In genomic region chr5:24686671-24687420, GRCm38 (mm10) we compare ENCODE assay signal across 7 mouse cellular contexts. TPM values are rescaled to one million over a fixed set of nuclear protein-coding genes. Genes with fewer than 3 reads are reported as not detected.
DNase-seq lines count a peak whose midpoint lies in the region; ATAC-seq and TF ChIP-seq lines count a peak whose summit lies in the region.
"Not testable (repeated sequence)": the region's sequence is repeated elsewhere in the genome, so short reads cannot be mapped to it uniquely, and the experiment has no call there.

No protein-coding gene starts in this region.

- H3K36me3 ChIP-seq in G1E (replicated peaks), result peaks cover 34% of the 10 kb centered on the region
- peaks cover 22% of the 10 kb centered on the region for H3K36me3 ChIP-seq in embryonic facial prominence, embryonic 12.5 days
- not testable (repeated sequence) for H3K36me3 ChIP-seq in heart, adult 2 months (ENCODE audit: control insufficient read depth, insufficient read depth, low read length); hindbrain, embryonic 16.5 days (ENCODE audit: control insufficient read depth, insufficient read depth, low read length); myocyte (ENCODE audit: control insufficient read depth, insufficient read depth)
- peaks cover 14% of the 10 kb centered on the region; the same call in 1 of the 2 replicates for H3K36me3 ChIP-seq in lung, embryonic 14.5 days (ENCODE audit: insufficient read depth)

- peaks cover 24% of the 10 kb centered on the region for H3K4me1 ChIP-seq in G1E (ENCODE audit: insufficient read depth, low read depth, low read length)
- not testable (repeated sequence) for H3K4me1 ChIP-seq in embryonic facial prominence, embryonic 12.5 days; heart, adult 2 months (ENCODE audit: control insufficient read depth, insufficient read depth, low read length); lung, embryonic 14.5 days (ENCODE audit: insufficient read depth)
- H3K4me1 ChIP-seq in hindbrain, embryonic 16.5 days (ENCODE audit: control insufficient read depth, insufficient read depth, low read depth, low read length), result peaks cover 13% of the 10 kb centered on the region

- H3K27me3 ChIP-seq in G1E (ENCODE audit: insufficient read depth, low read length); embryonic facial prominence, embryonic 12.5 days; heart, adult 2 months (ENCODE audit: control insufficient read depth, insufficient read depth, low read length); hindbrain, embryonic 16.5 days (replicated peaks; ENCODE audit: control insufficient read depth, insufficient read depth, low read length); lung, embryonic 14.5 days (ENCODE audit: insufficient read depth, low read length); myocyte (ENCODE audit: control insufficient read depth, insufficient read depth, insufficient read length): not testable (repeated sequence)

- intact Hi-C loops in heart, adult 2 months (cut with DNase I), result loop anchor here (5.0 to 10.0 kb wide), 2 partner anchors 220 to 418 kb away; partner anchors contain the start of gene Prkag2
- intact Hi-C loops in left cerebral cortex, adult 2 months (cut with DNase I), result not testable (repeated sequence)

- H3K4me2 ChIP-seq in embryonic facial prominence, embryonic 12.5 days (replicated peaks), result peak overlapping the region; percentile 54
- peak overlapping the region; percentile 83 for H3K4me2 ChIP-seq in hindbrain, embryonic 16.5 days (ENCODE audit: low read length)
- H3K4me2 ChIP-seq in lung, embryonic 14.5 days, result peak overlapping the region; percentile 59
- peak overlapping the region; percentile 58 for H3K4me2 ChIP-seq in myocyte (ENCODE audit: low read depth)

- TF ChIP-seq CTCF in G1E (IDR thresholded peaks at IDR 0.05; ENCODE audit: low read depth, low read length); heart, adult 2 months (IDR thresholded peaks at IDR 0.05); left cerebral cortex, adult 2 months (IDR thresholded peaks at IDR 0.05); lung, embryonic 14.5 days (IDR thresholded peaks at IDR 0.05; ENCODE audit: low read depth): not testable (repeated sequence)

- 78% methylated on average over 16 of the region's 16 CpGs for WGBS in embryonic facial prominence, embryonic 12.5 days
- WGBS in heart, adult 2 months, result 62% methylated on average over 16 of the region's 16 CpGs
- WGBS in hindbrain, embryonic 16.5 days, result 82% methylated on average over 16 of the region's 16 CpGs
- 73% methylated on average over 16 of the region's 16 CpGs for WGBS in lung, embryonic 14.5 days

- not testable (repeated sequence) for H3K79me2 ChIP-seq in heart, adult 2 months (replicated peaks; ENCODE audit: control insufficient read depth, insufficient read depth, low read length)
- H3K79me2 ChIP-seq in myocyte (ENCODE audit: control insufficient read depth, insufficient read depth), result peaks cover 17% of the 10 kb centered on the region

- TF ChIP-seq POLR2A in heart, adult 2 months (IDR thresholded peaks at IDR 0.05; ENCODE audit: insufficient read depth, low read depth, low read length); myocyte (IDR thresholded peaks at IDR 0.05; ENCODE audit: insufficient read length, low read depth): not testable (repeated sequence)

- peak overlapping the region; percentile 79 for H3K9ac ChIP-seq in embryonic facial prominence, embryonic 12.5 days
- not testable (repeated sequence) for H3K9ac ChIP-seq in heart, adult 2 months (ENCODE audit: low read depth, low read length)
- H3K9ac ChIP-seq in hindbrain, embryonic 16.5 days (ENCODE audit: low read depth, low read length), result peak overlapping the region; percentile 86; the same call in 1 of the 2 replicates
- peak overlapping the region; percentile 75 for H3K9ac ChIP-seq in lung, embryonic 14.5 days

- not testable (repeated sequence) for TF ChIP-seq EP300 in heart, adult 2 months (IDR thresholded peaks at IDR 0.05; ENCODE audit: insufficient read depth, low read depth, low read length)

- not testable (repeated sequence) for H3K9me3 ChIP-seq in G1E (replicated peaks); embryonic facial prominence, embryonic 12.5 days; hindbrain, embryonic 16.5 days (ENCODE audit: control insufficient read depth, low read length); lung, embryonic 14.5 days (ENCODE audit: low read depth, low read length)

- ATAC-seq in G1E (ENCODE audit: extremely low read depth, insufficient number of reproducible peaks, low FRiP score, poor library complexity, severe bottlenecking); embryonic facial prominence, embryonic 12.5 days (ENCODE audit: insufficient number of reproducible peaks, insufficient read depth, low FRiP score, low TSS enrichment); hindbrain, embryonic 16.5 days; lung, embryonic 14.5 days (ENCODE audit: insufficient read depth): not testable (repeated sequence)

- peak overlapping the region; percentile 70 for H3ac ChIP-seq in myocyte (ENCODE audit: control insufficient read depth, insufficient read length)

- not testable (repeated sequence) for DNase-seq in G1E (ENCODE audit: low spot score); heart, adult 2 months; left cerebral cortex, adult 2 months (ENCODE audit: extremely low spot score in 1 of 2, low spot score in 2 of 2); lung, embryonic 14.5 days

- not testable (repeated sequence) for H3K27ac ChIP-seq in embryonic facial prominence, embryonic 12.5 days; hindbrain, embryonic 16.5 days (ENCODE audit: low read depth, low read length); left cerebral cortex, adult 2 months
- H3K27ac ChIP-seq in heart, adult 2 months, result peak overlapping the region; percentile 83
- peak overlapping the region; percentile 91; the same call in 1 of the 2 replicates for H3K27ac ChIP-seq in lung, embryonic 14.5 days (ENCODE audit: low read depth)

- H3K4me3 ChIP-seq in G1E (ENCODE audit: low read depth, low read length) (peak overlapping the region; percentile 94), myocyte (peak overlapping the region; percentile 51)
- peak overlapping the region; percentile 88 for H3K4me3 ChIP-seq in embryonic facial prominence, embryonic 12.5 days
- peak overlapping the region; percentile 65 for H3K4me3 ChIP-seq in heart, adult 2 months
- H3K4me3 ChIP-seq in hindbrain, embryonic 16.5 days (ENCODE audit: low read length), result peak overlapping the region; percentile 85
- peak overlapping the region; percentile 80 for H3K4me3 ChIP-seq in left cerebral cortex, adult 2 months
- H3K4me3 ChIP-seq in lung, embryonic 14.5 days (ENCODE audit: low read depth, low read length), result peak overlapping the region; percentile 89

RNA-seq across cellular contexts. Expression of gene Nub1, which starts 1.5 kb away (rescaled TPM):
- total RNA-seq in G1E (2014; fragmentation: Nextera tagmentation) (40.8 and 44.7 TPM in 2 replicates), G1E (2017) (56.3 and 58.6 TPM in 2 replicates)
- polyA plus RNA-seq in G1E (2012) (25.8 and 28.8 TPM in 2 replicates), myocyte (2012; fragmentation: generic; extraction: Trizol) (28.5 TPM)
- 33.9 and 34.0 TPM in 2 replicates for polyA plus RNA-seq in embryonic facial prominence, embryonic 12.5 days (2016; fragmentation: Nextera tagmentation; extraction: Ambion mirVana)
- total RNA-seq in heart, adult 2 months (2021), result 10 to 100 TPM; 32.2 to 39.9 TPM
- 26.3 and 32.8 TPM in 2 replicates for polyA plus RNA-seq in heart, adult 2 months (2012; rRNA removed)
- polyA plus RNA-seq in hindbrain, embryonic 16.5 days (2015; fragmentation: Nextera tagmentation; extraction: Ambion mirVana), result 48.8 and 49.5 TPM in 2 replicates
- 10 to 100 TPM; 74.2 to 77.3 TPM for total RNA-seq in left cerebral cortex, adult 2 months (2021)
- 31.6 and 34.1 TPM in 2 replicates for polyA plus RNA-seq in lung, embryonic 14.5 days (2014; fragmentation: Nextera tagmentation; extraction: Ambion mirVana)

RNA-seq across cellular contexts. Expression of gene Wdr86, which starts 43.7 kb away (rescaled TPM):
- total RNA-seq in G1E (2014; fragmentation: Nextera tagmentation) (not detected in 2 replicates), G1E (2017) (under 0.01 and 0.44 TPM in 2 replicates)
- polyA plus RNA-seq in G1E (2012) (not detected in 2 replicates), myocyte (2012; fragmentation: generic; extraction: Trizol) (not detected)
- 69.7 and 78.3 TPM in 2 replicates for polyA plus RNA-seq in embryonic facial prominence, embryonic 12.5 days (2016; fragmentation: Nextera tagmentation; extraction: Ambion mirVana)
- 1 to 10 TPM in 1 of 2 experiments, under 1 TPM in 1; 0.43 to 1.0 TPM for total RNA-seq in heart, adult 2 months (2021)
- 0.73 and 1.4 TPM in 2 replicates for polyA plus RNA-seq in heart, adult 2 months (2012; rRNA removed)
- 8.0 and 10.7 TPM in 2 replicates for polyA plus RNA-seq in hindbrain, embryonic 16.5 days (2015; fragmentation: Nextera tagmentation; extraction: Ambion mirVana)
- under 1 TPM; 0.37 to 0.86 TPM for total RNA-seq in left cerebral cortex, adult 2 months (2021)
- 39.7 and 43.9 TPM in 2 replicates for polyA plus RNA-seq in lung, embryonic 14.5 days (2014; fragmentation: Nextera tagmentation; extraction: Ambion mirVana)
